Mouse (Mus musculus): ENCODE results near the gene Fam171b. TPM values are rescaled to one million over a fixed set of nuclear protein-coding genes. Genes with fewer than 3 reads are reported as not detected.
A peak's percentile ranks its signal among the peaks of the same experiment; 100 is the strongest.

Fam171b gene
- polyA plus RNA-seq, 1 experiment from 2014 or later, result 6.4 TPM

- Histone ChIP-seq H3K9me3 (replicated peaks) (no peaks in the 10 kb centered on the region), H3K9ac (no peak overlapping the region), H3K4me1 (peaks cover 18% of the 10 kb centered on the region), H3K27me3 (peaks cover 10% of the 10 kb centered on the region; the same call in 1 of the 2 replicates), H3K36me3 (no peaks in the 10 kb centered on the region), H3K4me2 (peak overlapping the region; percentile 96), H3K27ac (no peak overlapping the region), H3K4me3 (replicated peaks) (0 out of 2 replicates have a peak overlapping the region, but pooled peaks have one; percentile 10)
- WGBS, result 30% methylated on average over 6 of the region's 6 CpGs
- no peak for ATAC-seq (replicated peaks; ENCODE audit: low FRiP score)
Measured at GRCm38 (mm10) chr2:83814009-83814408, 1.6 kb downstream of the Fam171b start.

DNA sequence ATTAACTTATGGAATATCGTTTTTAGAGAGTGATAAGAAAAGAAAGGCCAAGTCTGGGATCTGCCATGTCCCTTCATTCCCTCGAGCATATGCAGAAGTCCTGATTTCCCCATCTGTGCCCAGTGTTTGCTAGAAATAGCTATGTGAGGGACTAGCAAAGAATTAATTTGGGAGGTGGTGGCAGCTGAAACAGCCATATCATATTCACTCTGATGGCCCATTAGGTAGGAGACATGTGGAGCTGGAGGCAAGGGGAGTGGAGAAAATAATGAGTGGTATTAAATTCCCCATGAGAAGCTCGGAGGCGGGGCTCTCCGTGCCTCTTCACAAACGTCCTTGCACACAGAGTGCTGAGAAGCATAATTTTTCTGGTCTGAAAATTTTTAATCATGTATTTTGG, 3.7 kb downstream of the Fam171b start:
- H3K4me3 ChIP-seq (replicated peaks), result no peak overlapping the region
- H3K9ac ChIP-seq, result no peak overlapping the region
- no peak overlapping the region for H3K27ac ChIP-seq
- H3K36me3 ChIP-seq, result no peaks in the 10 kb centered on the region
- H3K4me2 ChIP-seq, result no peak overlapping the region
- ATAC-seq (replicated peaks; ENCODE audit: low FRiP score), result no peak
- 53% methylated on average over 6 of the region's 6 CpGs for WGBS
- peaks cover 10% of the 10 kb centered on the region; the same call in 1 of the 2 replicates for H3K27me3 ChIP-seq
- H3K9me3 ChIP-seq (replicated peaks), result no peaks in the 10 kb centered on the region
- peaks cover 18% of the 10 kb centered on the region for H3K4me1 ChIP-seq

- H3K27me3 ChIP-seq, result no peaks in the 10 kb centered on the region
- ATAC-seq (replicated peaks; ENCODE audit: low FRiP score), result no peak
- no peaks in the 10 kb centered on the region for H3K9me3 ChIP-seq (replicated peaks)
- 36% methylated on average over 5 of the region's 5 CpGs for WGBS
- H3K27ac ChIP-seq, result no peak overlapping the region
- no peaks in the 10 kb centered on the region for H3K4me1 ChIP-seq
- no peak overlapping the region for H3K4me3 ChIP-seq (replicated peaks)
- no peak overlapping the region for H3K4me2 ChIP-seq
- H3K36me3 ChIP-seq, result no peaks in the 10 kb centered on the region
- H3K9ac ChIP-seq, result no peak overlapping the region
Measured at GRCm38 (mm10) chr2:83825161-83825560, 12.7 kb downstream of the Fam171b start.

DNA sequence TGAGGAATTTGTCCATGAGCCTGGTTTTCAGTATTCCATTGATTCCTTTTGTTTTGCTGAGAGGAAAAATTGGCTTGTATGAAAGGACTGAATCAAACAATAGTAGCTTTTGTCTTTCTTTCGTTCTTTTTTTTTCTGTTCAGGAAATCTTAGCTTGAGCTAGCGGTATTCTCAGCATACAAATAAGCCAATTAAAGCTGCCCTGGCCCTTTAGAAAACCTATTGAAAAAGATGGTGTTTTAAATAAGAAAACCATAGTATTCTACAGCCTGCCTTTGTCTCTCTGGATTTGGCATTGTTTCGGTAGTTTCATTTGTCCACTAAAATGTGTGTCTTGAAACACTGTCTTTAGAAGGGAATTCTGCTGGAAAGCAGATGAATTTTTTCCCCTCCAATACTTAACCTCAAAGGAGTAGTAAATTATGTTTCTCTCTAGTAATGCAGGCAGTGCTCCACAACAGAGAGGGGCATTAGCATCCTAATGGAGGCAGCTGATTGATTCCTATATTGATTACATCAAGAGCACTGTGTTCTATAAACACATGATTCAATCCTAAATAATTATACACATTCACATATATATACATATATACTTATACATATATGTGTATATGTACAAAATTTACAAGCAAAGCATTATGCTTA, 16.6 kb downstream of the Fam171b start:
- H3K9me3 ChIP-seq (replicated peaks), result no peaks in the 10 kb centered on the region
- H3K27me3 ChIP-seq, result no peaks in the 10 kb centered on the region
- no peaks in the 10 kb centered on the region for H3K4me1 ChIP-seq
- H3K36me3 ChIP-seq, result no peaks in the 10 kb centered on the region
- 71% methylated on average over 3 of the region's 3 CpGs for WGBS
- no peak overlapping the region for H3K9ac ChIP-seq
- H3K27ac ChIP-seq, result no peak overlapping the region
- no peak overlapping the region for H3K4me2 ChIP-seq
- H3K4me3 ChIP-seq (replicated peaks), result no peak overlapping the region
- no peak for ATAC-seq (replicated peaks; ENCODE audit: low FRiP score)

- no peak overlapping the region for H3K4me3 ChIP-seq (replicated peaks)
- no peak overlapping the region for H3K27ac ChIP-seq
- H3K9ac ChIP-seq, result no peak overlapping the region
- ATAC-seq (replicated peaks; ENCODE audit: low FRiP score), result no peak
- H3K36me3 ChIP-seq, result no peaks in the 10 kb centered on the region
- H3K4me2 ChIP-seq, result no peak overlapping the region
- H3K9me3 ChIP-seq (replicated peaks), result no peaks in the 10 kb centered on the region
- no peaks in the 10 kb centered on the region for H3K4me1 ChIP-seq
- H3K27me3 ChIP-seq, result no peaks in the 10 kb centered on the region
- WGBS, result 83% methylated on average over 4 of the region's 4 CpGs
Measured at GRCm38 (mm10) chr2:83832903-83833302, 20.5 kb downstream of the Fam171b start.

DNA sequence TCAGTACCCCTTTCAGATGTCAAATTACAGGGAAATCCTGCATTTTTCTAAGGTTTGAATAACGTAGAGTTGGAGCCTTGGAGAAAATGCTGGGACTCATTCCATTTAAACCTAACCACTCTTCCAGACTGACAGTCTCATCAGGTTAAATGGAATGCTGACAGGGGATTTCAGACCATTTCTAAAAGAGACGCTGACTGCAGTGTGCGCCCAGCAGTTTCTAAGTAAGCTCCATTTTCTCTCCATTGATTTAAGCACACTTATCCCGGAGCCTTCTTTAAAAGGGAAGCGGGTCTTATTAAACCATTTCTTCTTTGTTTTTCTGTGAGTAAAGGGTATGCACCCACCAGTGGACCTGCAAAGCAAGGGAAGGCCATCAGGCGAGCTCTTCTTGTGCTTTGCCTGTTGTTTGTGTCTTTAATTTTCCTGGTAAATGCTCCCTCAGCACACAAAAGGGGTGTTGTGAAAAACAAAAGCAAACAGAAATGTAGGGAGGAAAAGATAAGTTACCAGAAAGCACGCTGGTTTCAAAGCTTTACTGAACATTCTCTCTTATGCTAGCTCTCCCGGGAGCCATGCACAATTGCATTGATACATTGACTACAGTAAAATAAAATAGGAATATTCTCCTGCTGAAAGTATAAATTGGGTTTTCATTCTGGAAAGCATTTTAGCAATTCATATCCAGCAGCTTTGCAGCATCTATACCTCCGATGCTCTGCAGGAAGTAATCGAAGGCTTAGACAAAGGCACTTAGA, 23.1 kb downstream of the Fam171b start:
- H3K4me1 ChIP-seq, result no peaks in the 10 kb centered on the region
- H3K27ac ChIP-seq, result no peak overlapping the region
- H3K36me3 ChIP-seq, result no peaks in the 10 kb centered on the region
- no peak overlapping the region for H3K4me3 ChIP-seq (replicated peaks)
- H3K9ac ChIP-seq, result no peak overlapping the region
- H3K9me3 ChIP-seq (replicated peaks), result no peaks in the 10 kb centered on the region
- H3K27me3 ChIP-seq, result no peaks in the 10 kb centered on the region
- ATAC-seq (replicated peaks; ENCODE audit: low FRiP score), result no peak
- WGBS, result 89% methylated on average over 10 of the region's 10 CpGs
- no peak overlapping the region for H3K4me2 ChIP-seq

DNA sequence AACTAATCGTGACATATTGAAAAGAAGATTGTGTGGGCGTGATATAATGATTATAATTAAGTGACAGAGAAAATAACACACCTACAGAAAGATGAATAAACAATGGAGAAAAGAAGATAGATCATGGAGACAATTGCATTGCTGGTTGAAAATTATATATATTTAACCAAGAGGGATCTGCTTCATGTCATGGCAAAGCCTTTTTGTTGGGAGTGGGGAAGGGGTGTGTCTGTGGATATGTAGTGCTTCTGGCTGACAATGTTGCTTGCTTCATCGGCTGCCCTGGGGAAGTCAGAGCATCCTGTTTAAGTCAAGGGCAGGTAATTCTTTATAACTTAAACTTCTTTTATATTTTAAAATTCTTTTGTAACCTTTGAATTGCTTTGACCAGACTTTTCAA, 36.1 kb downstream of the Fam171b start:
- Histone ChIP-seq H3K27ac (no peak overlapping the region), H3K27me3 (no peaks in the 10 kb centered on the region), H3K36me3 (no peaks in the 10 kb centered on the region), H3K9ac (no peak overlapping the region), H3K4me2 (no peak overlapping the region), H3K4me3 (replicated peaks) (no peak overlapping the region), H3K4me1 (no peaks in the 10 kb centered on the region), H3K9me3 (replicated peaks) (no peaks in the 10 kb centered on the region)
- ATAC-seq (replicated peaks; ENCODE audit: low FRiP score), result no peak
- 84% methylated on average over 3 of the region's 3 CpGs for WGBS

DNA sequence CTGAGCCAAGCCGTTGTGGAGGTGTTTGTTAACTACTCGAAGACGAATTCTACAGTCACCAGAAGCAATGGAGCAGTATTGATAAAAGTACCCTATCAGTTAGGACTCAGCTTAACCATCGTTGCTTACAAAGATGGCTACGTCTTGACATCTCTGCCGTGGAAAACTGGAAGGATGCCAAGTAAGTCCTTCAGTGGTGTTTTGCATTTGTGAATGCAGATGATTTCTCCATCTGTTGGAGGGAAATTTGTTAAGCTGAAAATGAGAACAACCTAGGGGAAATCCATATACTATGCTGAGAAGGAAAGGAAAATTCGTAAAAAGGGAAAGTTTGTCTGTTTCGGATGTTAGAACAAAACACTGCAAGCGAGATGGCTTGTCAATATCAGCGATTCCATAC, 41.0 kb downstream of the Fam171b start:
- Histone ChIP-seq H3K36me3 (no peaks in the 10 kb centered on the region), H3K4me1 (no peaks in the 10 kb centered on the region), H3K4me2 (no peak overlapping the region), H3K9me3 (replicated peaks) (no peaks in the 10 kb centered on the region), H3K4me3 (replicated peaks) (no peak overlapping the region), H3K9ac (no peak overlapping the region), H3K27ac (no peak overlapping the region), H3K27me3 (no peaks in the 10 kb centered on the region)
- 90% methylated on average over 10 of the region's 10 CpGs for whole genome bisulfite sequencing
- no peak for ATAC-seq (replicated peaks; ENCODE audit: low FRiP score)

DNA sequence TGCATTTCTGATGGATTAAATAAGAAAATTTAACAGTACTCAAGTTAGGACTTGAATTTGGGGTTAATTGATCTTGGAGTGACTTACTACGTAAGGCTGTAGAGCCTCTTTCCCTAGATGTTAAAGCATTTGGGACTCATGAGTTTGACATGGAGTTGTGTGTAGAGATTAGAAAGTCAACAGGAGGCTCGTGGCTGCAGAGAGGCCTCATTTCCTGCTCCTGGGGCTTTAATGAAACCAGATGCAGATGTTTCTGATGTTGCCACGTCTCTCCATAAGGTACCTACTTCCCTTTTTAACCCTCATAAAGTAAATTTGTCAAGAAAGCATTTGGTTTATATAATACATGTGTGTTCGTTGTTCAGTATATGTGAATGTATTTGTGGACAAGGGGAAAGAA, 43.8 kb downstream of the Fam171b start:
- 53% methylated on average over 4 of the region's 4 CpGs for WGBS
- Histone ChIP-seq H3K4me3 (replicated peaks) (no peak overlapping the region), H3K9me3 (replicated peaks) (no peaks in the 10 kb centered on the region), H3K27ac (no peak overlapping the region), H3K4me2 (no peak overlapping the region), H3K36me3 (no peaks in the 10 kb centered on the region), H3K9ac (no peak overlapping the region), H3K4me1 (no peaks in the 10 kb centered on the region), H3K27me3 (no peaks in the 10 kb centered on the region)
- no peak for ATAC-seq (replicated peaks; ENCODE audit: low FRiP score)

DNA sequence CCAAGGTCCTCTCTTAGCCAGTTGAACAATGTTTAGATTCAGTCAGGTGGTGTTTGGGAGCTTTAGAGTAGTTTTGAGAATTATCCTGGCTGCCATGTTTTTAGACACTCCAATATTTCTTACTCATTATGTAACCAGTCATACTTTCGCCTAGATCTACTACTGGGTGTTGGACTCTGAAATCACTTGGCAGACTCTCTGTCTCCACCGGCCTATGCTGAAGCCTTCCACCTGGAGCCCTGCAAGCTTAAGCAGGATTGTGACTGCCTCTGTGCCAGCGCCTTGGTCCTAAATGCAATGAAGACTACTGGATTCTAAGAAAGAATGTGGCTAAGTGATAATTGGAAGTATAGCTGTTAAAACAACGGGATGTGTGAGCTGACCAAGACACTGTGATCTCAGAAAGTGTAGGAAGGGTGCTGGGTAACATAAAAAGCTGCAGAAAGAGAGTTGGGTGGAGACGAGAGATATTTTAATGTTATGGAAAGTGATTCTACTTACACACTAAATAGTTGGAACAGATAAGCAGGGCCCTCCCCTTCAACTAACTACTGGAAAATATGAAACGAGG, 71.5 kb downstream of the Fam171b start:
- no peak overlapping the region for H3K4me3 ChIP-seq (replicated peaks)
- no peak overlapping the region for H3K27ac ChIP-seq
- no peaks in the 10 kb centered on the region; the same call in 1 of the 2 replicates for H3K36me3 ChIP-seq
- 76% methylated on average over 6 of the region's 6 CpGs for WGBS
- H3K4me1 ChIP-seq, result no peaks in the 10 kb centered on the region
- H3K27me3 ChIP-seq, result no peaks in the 10 kb centered on the region
- H3K9me3 ChIP-seq (replicated peaks), result no peaks in the 10 kb centered on the region
- no peak overlapping the region for H3K4me2 ChIP-seq
- H3K9ac ChIP-seq, result no peak overlapping the region
- no peak for ATAC-seq (replicated peaks; ENCODE audit: low FRiP score)

GRCm38 (mm10) chr2:83893701-83894100, 81.3 kb downstream of the Fam171b start:
- H3K4me2 ChIP-seq, result no peak overlapping the region

DNA sequence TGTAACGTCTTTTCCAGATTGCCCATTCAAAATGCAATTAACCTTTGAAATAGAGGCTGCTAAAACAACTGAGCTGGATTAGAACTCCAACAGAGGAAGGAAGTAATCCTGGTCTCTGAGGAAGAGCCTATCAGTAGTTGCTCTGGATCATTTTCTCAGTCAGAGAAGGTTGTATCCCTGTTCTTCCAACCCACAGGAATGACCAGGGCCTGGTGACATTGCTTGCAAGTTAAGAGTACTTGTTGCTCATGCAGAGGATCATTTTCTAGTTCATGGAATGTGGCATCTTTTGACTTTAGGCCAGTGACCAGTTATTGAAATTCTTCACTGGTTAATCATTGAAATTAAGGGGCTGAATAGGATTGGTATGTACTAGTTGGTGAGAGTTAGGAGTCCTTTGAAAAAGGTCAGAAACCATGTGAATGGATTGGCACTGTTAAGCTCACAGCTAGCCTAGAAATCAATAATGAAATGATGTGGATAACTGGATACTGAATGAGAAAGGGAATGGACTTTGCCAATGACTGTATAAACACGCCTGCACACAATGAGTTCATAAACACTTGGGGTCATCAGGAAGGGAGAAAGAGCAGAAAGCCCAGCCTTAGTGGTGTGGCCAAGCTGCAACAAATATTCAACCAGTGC, 89.6 kb downstream of the Fam171b start:
- Histone ChIP-seq H3K9ac (no peak overlapping the region), H3K4me2 (no peak overlapping the region), H3K27ac (no peak overlapping the region), H3K9me3 (replicated peaks) (no peaks in the 10 kb centered on the region), H3K36me3 (no peaks in the 10 kb centered on the region), H3K4me3 (replicated peaks) (no peak overlapping the region), H3K27me3 (no peaks in the 10 kb centered on the region), H3K4me1 (no peaks in the 10 kb centered on the region)
- ATAC-seq (replicated peaks; ENCODE audit: low FRiP score), result no peak
- 72% methylated on average over 2 of the region's 2 CpGs for WGBS

More at GRCm38 (mm10) chr2:83893701-83894100, 81.3 kb downstream of the Fam171b start:
- no peak overlapping the region for H3K4me3 ChIP-seq (replicated peaks)
- 88% methylated on average over 2 of the region's 2 CpGs for WGBS
- H3K9me3 ChIP-seq (replicated peaks), result no peaks in the 10 kb centered on the region
- H3K4me1 ChIP-seq, result no peaks in the 10 kb centered on the region
- no peak for ATAC-seq (replicated peaks; ENCODE audit: low FRiP score)
- H3K27ac ChIP-seq, result no peak overlapping the region
- no peaks in the 10 kb centered on the region for H3K27me3 ChIP-seq
- no peak overlapping the region for H3K9ac ChIP-seq
- no peaks in the 10 kb centered on the region for H3K36me3 ChIP-seq
